Mouse (Mus musculus) liver, adult 2 months (tissue): ENCODE results near the gene Gm49378.

ENCODE experiments used
- CTCF ChIP-seq: fragments of 200-500 bp; IDR thresholded peaks from 2 replicates; pipeline ENCODE4 v1.5.1; 2011; ENCODE audit warnings: low read depth, low read length, control low read depth
- POLR2A ChIP-seq: fragments of 200-500 bp; IDR thresholded peaks from 2 replicates; pipeline ENCODE4 v1.6.1; 2011; ENCODE audit warnings: low read length, control low read depth; ENCODE audit not compliant: insufficient read depth; ENCODE audit errors: extremely low read depth

GRCm38 (mm10) chr14:55608339-55608738, 29.4 kb downstream of the Gm49378 start:
- no peak for TF ChIP-seq POLR2A
- TF ChIP-seq CTCF = no peak
